Mouse (Mus musculus): ENCODE data around the gene E130208F15Rik. TPM values are rescaled to one million over a fixed set of nuclear protein-coding genes. Genes with fewer than 3 reads are reported as not detected.
A peak's percentile ranks its signal among the peaks of the same experiment; 100 is the strongest.

The E130208F15Rik gene
- polyA plus RNA-seq, 1 experiment from 2014 or later: not detected

GRCm38 (mm10) chr7:30291215-30292131 lies 30.1 kb upstream of the E130208F15Rik start, which contains the start of gene Clip3:
TSS of gene Clip3 (plus strand) at chr7:30291728.
- 10% methylated on average over 35 of the region's 35 CpGs for WGBS (ENCODE audit: insufficient replicate concordance)
- Histone ChIP-seq H3K4me1 (ENCODE audit: insufficient read depth) (no peaks in the 10 kb centered on the region), H3K9ac (replicated peaks) (no peak within 1 kb of the TSS), H3K27me3 (ENCODE audit: insufficient read depth, low read length) (peaks cover 8% of the 10 kb centered on the region), H3K4me2 (ENCODE audit: low read depth, low read length) (no peak within 1 kb of the TSS), H3K9me3 (ENCODE audit: low read length) (no peaks in the 10 kb centered on the region), H3K27ac (ENCODE audit: low read depth) (no peak within 1 kb of the TSS), H3K36me3 (replicated peaks; ENCODE audit: insufficient read depth, low read length) (no peaks in the 10 kb centered on the region), H3K4me3 (ENCODE audit: low read depth, low read length) (peak within 1 kb of the TSS; percentile 26)
- ATAC-seq (no peak), DNase-seq (peak; percentile 32)
- TF ChIP-seq EP300 (IDR thresholded peaks at IDR 0.05; ENCODE audit: low read depth) (no peak), CTCF (IDR thresholded peaks at IDR 0.05; ENCODE audit: low read depth) (no peak)

GRCm38 (mm10) chr7:30293795-30294194 lies 27.7 kb upstream of the E130208F15Rik start:
- Histone ChIP-seq H3K4me1 (ENCODE audit: insufficient read depth) (no peaks in the 10 kb centered on the region), H3K9ac (replicated peaks) (no peak overlapping the region), H3K4me3 (ENCODE audit: low read depth, low read length) (no peak overlapping the region), H3K4me2 (ENCODE audit: low read depth, low read length) (no peak overlapping the region), H3K36me3 (replicated peaks; ENCODE audit: insufficient read depth, low read length) (no peaks in the 10 kb centered on the region), H3K27ac (ENCODE audit: low read depth) (no peak overlapping the region), H3K27me3 (ENCODE audit: insufficient read depth, low read length) (peaks cover 8% of the 10 kb centered on the region), H3K9me3 (ENCODE audit: low read length) (no peaks in the 10 kb centered on the region)
- ATAC-seq (no peak), DNase-seq (no peak)
- 73% methylated on average over 13 of the region's 13 CpGs for WGBS (ENCODE audit: insufficient replicate concordance)
- no peak for TF ChIP-seq EP300 (IDR thresholded peaks at IDR 0.05; ENCODE audit: low read depth)
- no peak for TF ChIP-seq CTCF (IDR thresholded peaks at IDR 0.05; ENCODE audit: low read depth)

- Histone ChIP-seq H3K9ac (replicated peaks) (no peak overlapping the region), H3K27ac (ENCODE audit: low read depth) (no peak overlapping the region), H3K4me3 (ENCODE audit: low read depth, low read length) (no peak overlapping the region), H3K27me3 (ENCODE audit: insufficient read depth, low read length) (peaks cover 8% of the 10 kb centered on the region), H3K9me3 (ENCODE audit: low read length) (no peaks in the 10 kb centered on the region), H3K4me1 (ENCODE audit: insufficient read depth) (no peaks in the 10 kb centered on the region), H3K4me2 (ENCODE audit: low read depth, low read length) (no peak overlapping the region), H3K36me3 (replicated peaks; ENCODE audit: insufficient read depth, low read length) (no peaks in the 10 kb centered on the region)
- no peak for ATAC-seq
- 77% methylated on average over 5 of the region's 5 CpGs for WGBS (ENCODE audit: insufficient replicate concordance)
- DNase-seq: no peak
- no peak for TF ChIP-seq EP300 (IDR thresholded peaks at IDR 0.05; ENCODE audit: low read depth)
- no peak for TF ChIP-seq CTCF (IDR thresholded peaks at IDR 0.05; ENCODE audit: low read depth)
Measured at GRCm38 (mm10) chr7:30294296-30294695, 27.2 kb upstream of the E130208F15Rik start.

- Histone ChIP-seq H3K27ac (ENCODE audit: low read depth) (no peak overlapping the region), H3K27me3 (ENCODE audit: insufficient read depth, low read length) (peaks cover 8% of the 10 kb centered on the region), H3K36me3 (replicated peaks; ENCODE audit: insufficient read depth, low read length) (no peaks in the 10 kb centered on the region), H3K9ac (replicated peaks) (no peak overlapping the region), H3K9me3 (ENCODE audit: low read length) (no peaks in the 10 kb centered on the region), H3K4me1 (ENCODE audit: insufficient read depth) (no peaks in the 10 kb centered on the region), H3K4me2 (ENCODE audit: low read depth, low read length) (no peak overlapping the region), H3K4me3 (ENCODE audit: low read depth, low read length) (no peak overlapping the region)
- ATAC-seq (no peak), DNase-seq (peak; percentile 37)
- TF ChIP-seq EP300 (IDR thresholded peaks at IDR 0.05; ENCODE audit: low read depth): no peak
- no peak for TF ChIP-seq CTCF (IDR thresholded peaks at IDR 0.05; ENCODE audit: low read depth)
- 47% methylated on average over 10 of the region's 10 CpGs for WGBS (ENCODE audit: insufficient replicate concordance)
Measured at GRCm38 (mm10) chr7:30295103-30295502, 26.4 kb upstream of the E130208F15Rik start.

- no peaks in the 10 kb centered on the region for H3K4me1 ChIP-seq (ENCODE audit: insufficient read depth)
- DNase-seq: no peak
- TF ChIP-seq CTCF (IDR thresholded peaks at IDR 0.05; ENCODE audit: low read depth): no peak
- TF ChIP-seq EP300 (IDR thresholded peaks at IDR 0.05; ENCODE audit: low read depth): no peak
- H3K27ac ChIP-seq (ENCODE audit: low read depth): no peak overlapping the region
- H3K4me2 ChIP-seq (ENCODE audit: low read depth, low read length): no peak overlapping the region
- no peaks in the 10 kb centered on the region for H3K36me3 ChIP-seq (replicated peaks; ENCODE audit: insufficient read depth, low read length)
- H3K9ac ChIP-seq (replicated peaks): no peak overlapping the region
- no peak overlapping the region for H3K4me3 ChIP-seq (ENCODE audit: low read depth, low read length)
- H3K9me3 ChIP-seq (ENCODE audit: low read length): no peaks in the 10 kb centered on the region
- H3K27me3 ChIP-seq (ENCODE audit: insufficient read depth, low read length): peaks cover 4% of the 10 kb centered on the region
- ATAC-seq: no peak
- WGBS (ENCODE audit: insufficient replicate concordance): 77% methylated on average over 15 of the region's 15 CpGs
Measured at GRCm38 (mm10) chr7:30296816-30297215, 24.7 kb upstream of the E130208F15Rik start.

- 70% methylated on average over 16 of the region's 16 CpGs for WGBS (ENCODE audit: insufficient replicate concordance)
- Histone ChIP-seq H3K4me1 (ENCODE audit: insufficient read depth) (no peaks in the 10 kb centered on the region), H3K27ac (ENCODE audit: low read depth) (no peak overlapping the region), H3K36me3 (replicated peaks; ENCODE audit: insufficient read depth, low read length) (no peaks in the 10 kb centered on the region), H3K27me3 (ENCODE audit: insufficient read depth, low read length) (no peaks in the 10 kb centered on the region), H3K9me3 (ENCODE audit: low read length) (no peaks in the 10 kb centered on the region), H3K9ac (replicated peaks) (no peak overlapping the region), H3K4me2 (ENCODE audit: low read depth, low read length) (no peak overlapping the region), H3K4me3 (ENCODE audit: low read depth, low read length) (no peak overlapping the region)
- TF ChIP-seq CTCF (IDR thresholded peaks at IDR 0.05; ENCODE audit: low read depth) (no peak), EP300 (IDR thresholded peaks at IDR 0.05; ENCODE audit: low read depth) (no peak)
- no peak for ATAC-seq
- DNase-seq: no peak
Measured at GRCm38 (mm10) chr7:30297266-30297665, 24.3 kb upstream of the E130208F15Rik start.

All from liver, postnatal 0 days (tissue).